Mouse (Mus musculus): ENCODE data around the gene Col18a1.

GRCm38 (mm10) chr10:77200295-77200694 is 33.9 kb upstream of the Col18a1 start:
- TF ChIP-seq USF1 (IDR thresholded peaks at IDR 0.05; ENCODE audit: low read depth) = no peak
- TF ChIP-seq POLR2A (IDR thresholded peaks at IDR 0.05; ENCODE audit: insufficient read length, low read depth) = no peak
- TF ChIP-seq MYOD1 (IDR thresholded peaks at IDR 0.05; ENCODE audit: control insufficient read depth in 1 of 3, insufficient read length in 2 of 3, low read depth in 2 of 3) = no peak
- no peak for TF ChIP-seq TCF12 (IDR thresholded peaks at IDR 0.05; ENCODE audit: insufficient read depth, poor library complexity, severe bottlenecking)
- no peak for TF ChIP-seq SRF (IDR thresholded peaks at IDR 0.05; ENCODE audit: control insufficient read depth, insufficient read length, low read depth)
- no peak for TF ChIP-seq MAX (IDR thresholded peaks at IDR 0.05; ENCODE audit: low read depth)
- no peak for TF ChIP-seq POLR2AphosphoS2 (IDR thresholded peaks at IDR 0.05; ENCODE audit: insufficient read length, low read depth)
- TF ChIP-seq REST (IDR thresholded peaks at IDR 0.05; ENCODE audit: insufficient read depth, insufficient read length) = no peak

Measured in myocyte (in vitro differentiated cells).